Mouse (Mus musculus): ENCODE results near the gene Gzmk. TPM values are rescaled to one million over a fixed set of nuclear protein-coding genes. Genes with fewer than 3 reads are reported as not detected.

The Gzmk gene
- polyA plus RNA-seq, 1 experiment from 2014 or later: not detected

GRCm38 (mm10) chr13:113199331-113199730 lies 26.4 kb downstream of the Gzmk start:
- Histone ChIP-seq H3K4me2 (ENCODE audit: low read depth, low read length) (no peak overlapping the region), H3K36me3 (ENCODE audit: control insufficient read depth, insufficient read depth, low read length) (no peaks in the 10 kb centered on the region), H3K9me3 (ENCODE audit: control insufficient read depth, low read length) (no peaks in the 10 kb centered on the region), H3K27ac (replicated peaks; ENCODE audit: low read depth, low read length) (no peak overlapping the region), H3K4me3 (ENCODE audit: low read depth, low read length) (no peak overlapping the region), H3K27me3 (replicated peaks; ENCODE audit: control insufficient read depth, insufficient read depth, low read length) (no peaks in the 10 kb centered on the region), H3K9ac (ENCODE audit: low read depth, low read length) (no peak overlapping the region), H3K4me1 (ENCODE audit: control insufficient read depth, insufficient read depth, low read length) (0 out of 2 replicates have a peak, but pooled peaks cover 5% of the 10 kb centered on the region)
- DNase-seq (ENCODE audit: low spot score): no peak
- ATAC-seq (ENCODE audit: low read depth): no peak
- WGBS: 36% methylated on average over 3 of the region's 3 CpGs

GRCm38 (mm10) chr13:113197872-113198502 lies 27.7 kb downstream of the Gzmk start:
- DNase-seq (ENCODE audit: low spot score) (no peak), ATAC-seq (ENCODE audit: low read depth) (no peak)
- Histone ChIP-seq H3K36me3 (ENCODE audit: control insufficient read depth, insufficient read depth, low read length) (no peaks in the 10 kb centered on the region), H3K4me1 (ENCODE audit: control insufficient read depth, insufficient read depth, low read length) (0 out of 2 replicates have a peak, but pooled peaks cover 5% of the 10 kb centered on the region), H3K9me3 (ENCODE audit: control insufficient read depth, low read length) (no peaks in the 10 kb centered on the region), H3K27ac (replicated peaks; ENCODE audit: low read depth, low read length) (no peak overlapping the region), H3K4me2 (ENCODE audit: low read depth, low read length) (no peak overlapping the region), H3K27me3 (replicated peaks; ENCODE audit: control insufficient read depth, insufficient read depth, low read length) (no peaks in the 10 kb centered on the region), H3K4me3 (ENCODE audit: low read depth, low read length) (no peak overlapping the region), H3K9ac (ENCODE audit: low read depth, low read length) (no peak overlapping the region)
- 78% methylated on average over 9 of the region's 9 CpGs for WGBS

- WGBS: 70% methylated on average over 13 of the region's 13 CpGs
- Histone ChIP-seq H3K27me3 (replicated peaks; ENCODE audit: control insufficient read depth, insufficient read depth, low read length) (no peaks in the 10 kb centered on the region), H3K4me2 (ENCODE audit: low read depth, low read length) (no peak overlapping the region), H3K36me3 (ENCODE audit: control insufficient read depth, insufficient read depth, low read length) (no peaks in the 10 kb centered on the region), H3K4me1 (ENCODE audit: control insufficient read depth, insufficient read depth, low read length) (0 out of 2 replicates have a peak, but pooled peaks cover 5% of the 10 kb centered on the region), H3K9me3 (ENCODE audit: control insufficient read depth, low read length) (no peaks in the 10 kb centered on the region), H3K27ac (replicated peaks; ENCODE audit: low read depth, low read length) (no peak overlapping the region), H3K9ac (ENCODE audit: low read depth, low read length) (no peak overlapping the region), H3K4me3 (ENCODE audit: low read depth, low read length) (no peak overlapping the region)
- DNase-seq (ENCODE audit: low spot score) (no peak), ATAC-seq (ENCODE audit: low read depth) (no peak)
These were observed 28.7 kb downstream of the Gzmk start for GRCm38 (mm10) chr13:113196808-113197674.

GRCm38 (mm10) chr13:113183720-113184119 lies 42.0 kb downstream of the Gzmk start:
- no peak for DNase-seq (ENCODE audit: low spot score)
- Histone ChIP-seq H3K9me3 (ENCODE audit: control insufficient read depth, low read length) (0 out of 2 replicates have a peak, but pooled peaks cover 9% of the 10 kb centered on the region), H3K4me1 (ENCODE audit: control insufficient read depth, insufficient read depth, low read length) (0 out of 2 replicates have a peak, but pooled peaks cover 2% of the 10 kb centered on the region), H3K27ac (replicated peaks; ENCODE audit: low read depth, low read length) (no peak overlapping the region), H3K4me3 (ENCODE audit: low read depth, low read length) (no peak overlapping the region), H3K27me3 (replicated peaks; ENCODE audit: control insufficient read depth, insufficient read depth, low read length) (no peaks in the 10 kb centered on the region), H3K9ac (ENCODE audit: low read depth, low read length) (no peak overlapping the region), H3K4me2 (ENCODE audit: low read depth, low read length) (no peak overlapping the region), H3K36me3 (ENCODE audit: control insufficient read depth, insufficient read depth, low read length) (no peaks in the 10 kb centered on the region)
- WGBS: 85% methylated on average over 4 of the region's 4 CpGs
- ATAC-seq (ENCODE audit: low read depth): no peak

- peak; percentile 47 for ATAC-seq (ENCODE audit: low read depth)
- Histone ChIP-seq H3K9me3 (ENCODE audit: control insufficient read depth, low read length) (0 out of 2 replicates have a peak, but pooled peaks cover 5% of the 10 kb centered on the region), H3K4me1 (ENCODE audit: control insufficient read depth, insufficient read depth, low read length) (0 out of 2 replicates have a peak, but pooled peaks cover 2% of the 10 kb centered on the region), H3K4me2 (ENCODE audit: low read depth, low read length) (no peak overlapping the region), H3K9ac (ENCODE audit: low read depth, low read length) (no peak overlapping the region), H3K36me3 (ENCODE audit: control insufficient read depth, insufficient read depth, low read length) (no peaks in the 10 kb centered on the region), H3K4me3 (ENCODE audit: low read depth, low read length) (no peak overlapping the region), H3K27ac (replicated peaks; ENCODE audit: low read depth, low read length) (no peak overlapping the region), H3K27me3 (replicated peaks; ENCODE audit: control insufficient read depth, insufficient read depth, low read length) (no peaks in the 10 kb centered on the region)
- 72% methylated on average over 8 of the region's 8 CpGs for WGBS
- peak; percentile 50 for DNase-seq (ENCODE audit: low spot score)
These were observed 42.4 kb downstream of the Gzmk start for GRCm38 (mm10) chr13:113183310-113183709.

GRCm38 (mm10) chr13:113174162-113174561 lies 51.5 kb downstream of the Gzmk start:
- Histone ChIP-seq H3K9ac (ENCODE audit: low read depth, low read length) (no peak overlapping the region), H3K4me3 (ENCODE audit: low read depth, low read length) (no peak overlapping the region), H3K4me1 (ENCODE audit: control insufficient read depth, insufficient read depth, low read length) (no peaks in the 10 kb centered on the region), H3K9me3 (ENCODE audit: control insufficient read depth, low read length) (no peaks in the 10 kb centered on the region), H3K27me3 (replicated peaks; ENCODE audit: control insufficient read depth, insufficient read depth, low read length) (no peaks in the 10 kb centered on the region), H3K4me2 (ENCODE audit: low read depth, low read length) (no peak overlapping the region), H3K27ac (replicated peaks; ENCODE audit: low read depth, low read length) (no peak overlapping the region), H3K36me3 (ENCODE audit: control insufficient read depth, insufficient read depth, low read length) (no peaks in the 10 kb centered on the region)
- DNase-seq (ENCODE audit: low spot score) (no peak), ATAC-seq (ENCODE audit: low read depth) (no peak)
- WGBS: 85% methylated on average over 6 of the region's 6 CpGs

GRCm38 (mm10) chr13:113170256-113170655 lies 55.5 kb downstream of the Gzmk start:
- Histone ChIP-seq H3K27ac (replicated peaks; ENCODE audit: low read depth, low read length) (no peak overlapping the region), H3K9me3 (ENCODE audit: control insufficient read depth, low read length) (no peaks in the 10 kb centered on the region), H3K27me3 (replicated peaks; ENCODE audit: control insufficient read depth, insufficient read depth, low read length) (no peaks in the 10 kb centered on the region), H3K4me2 (ENCODE audit: low read depth, low read length) (no peak overlapping the region), H3K4me3 (ENCODE audit: low read depth, low read length) (no peak overlapping the region), H3K4me1 (ENCODE audit: control insufficient read depth, insufficient read depth, low read length) (no peaks in the 10 kb centered on the region), H3K9ac (ENCODE audit: low read depth, low read length) (no peak overlapping the region), H3K36me3 (ENCODE audit: control insufficient read depth, insufficient read depth, low read length) (no peaks in the 10 kb centered on the region)
- no peak for ATAC-seq (ENCODE audit: low read depth)
- DNase-seq (ENCODE audit: low spot score): no peak

GRCm38 (mm10) chr13:113168018-113168534 lies 57.6 kb downstream of the Gzmk start:
- Histone ChIP-seq H3K4me2 (ENCODE audit: low read depth, low read length) (no peak overlapping the region), H3K4me1 (ENCODE audit: control insufficient read depth, insufficient read depth, low read length) (no peaks in the 10 kb centered on the region), H3K27ac (replicated peaks; ENCODE audit: low read depth, low read length) (no peak overlapping the region), H3K9me3 (ENCODE audit: control insufficient read depth, low read length) (no peaks in the 10 kb centered on the region), H3K27me3 (replicated peaks; ENCODE audit: control insufficient read depth, insufficient read depth, low read length) (no peaks in the 10 kb centered on the region), H3K9ac (ENCODE audit: low read depth, low read length) (no peak overlapping the region), H3K36me3 (ENCODE audit: control insufficient read depth, insufficient read depth, low read length) (no peaks in the 10 kb centered on the region), H3K4me3 (ENCODE audit: low read depth, low read length) (no peak overlapping the region)
- ATAC-seq (ENCODE audit: low read depth) (no peak), DNase-seq (ENCODE audit: low spot score) (no peak)
- WGBS: 73% methylated on average over 9 of the region's 9 CpGs

Data from embryonic facial prominence, embryonic 14.5 days (tissue).